Mouse (Mus musculus) forebrain, embryonic 15.5 days (tissue): Measurements from ENCODE around the gene Sos2. TPM values are rescaled to one million over a fixed set of nuclear protein-coding genes. Genes with fewer than 3 reads are reported as not detected.

Experiments
- ATAC-seq: fragments of 200-750 bp; cut with Nextera tagmentation; replicated peaks from 2 replicates; pipeline ENCODE4 v1.8.0; 2017; ENCODE audit warnings: mild to moderate bottlenecking, moderate TSS enrichment, moderate library complexity
- H3K27ac ChIP-seq: fragments of 300-500 bp; sonication (generic); replicated peaks from 2 replicates; pipeline ENCODE4 v1.5.1; 2015; ENCODE audit warnings: mild to moderate bottlenecking, inconsistent platforms
- H3K27me3 ChIP-seq: fragments of 300-500 bp; sonication (generic); 2 replicates; pipeline ENCODE4 v1.6.1; 2015; ENCODE audit warnings: inconsistent platforms
- H3K36me3 ChIP-seq: fragments of 300-500 bp; sonication (generic); 2 replicates; pipeline ENCODE4 v1.6.1; 2015; ENCODE audit warnings: mild to moderate bottlenecking, inconsistent platforms
- H3K4me1 ChIP-seq: fragments of 300-500 bp; sonication (generic); 2 replicates; pipeline ENCODE4 v1.6.1; 2015; ENCODE audit warnings: inconsistent platforms
- H3K4me2 ChIP-seq: fragments of 300-500 bp; sonication (generic); replicated peaks from 2 replicates; pipeline ENCODE4 v1.6.1; 2015; ENCODE audit warnings: mild to moderate bottlenecking, inconsistent platforms
- H3K4me3 ChIP-seq: fragments of 300-500 bp; sonication (generic); 2 replicates; pipeline ENCODE4 v1.5.1; 2015; ENCODE audit warnings: mild to moderate bottlenecking, inconsistent platforms
- H3K9ac ChIP-seq: fragments of 300-500 bp; sonication (generic); replicated peaks from 2 replicates; pipeline ENCODE4 v1.6.1; 2015; ENCODE audit warnings: mild to moderate bottlenecking, inconsistent platforms
- H3K9me3 ChIP-seq: fragments of 300-500 bp; sonication (generic); 2 replicates; pipeline ENCODE4 v1.6.1; 2016; ENCODE audit warnings: inconsistent platforms
- WGBS: fragments of 180-500 bp; shearing (Covaris S2); methylation state at CpG from one replicate; pipeline ENCODE4 v1.1.7; 2015; ENCODE audit warnings: mixed read lengths; 5-methylcytosine and 5-hydroxymethylcytosine counted together
- microRNA-seq: library from miRNA; unstranded; fragments of <30 nt; microRNA quantifications from one replicate; pipeline ENCODE4, GENCODE M21; 2016
- polyA plus RNA-seq: library from polyadenylated mRNA; unstranded; fragments of >200 nt; fragmentation: Nextera tagmentation; extraction: Ambion mirVana; gene quantifications from 2 replicates; pipeline ENCODE4 v1.2.1, GENCODE M21; 2015

Gene Sos2
- polyA plus RNA-seq, 1 experiment from 2014 or later, result 10.3 TPM

GRCm38 (mm10) chr12:69544994-69545393 is 136.7 kb downstream of the Sos2 start:
- Histone ChIP-seq H3K9me3 (no peaks in the 10 kb centered on the region), H3K36me3 (no peaks in the 10 kb centered on the region), H3K27ac (no peak overlapping the region), H3K4me3 (no peak overlapping the region), H3K9ac (no peak overlapping the region), H3K4me2 (no peak overlapping the region), H3K4me1 (no peaks in the 10 kb centered on the region), H3K27me3 (no peaks in the 10 kb centered on the region)
- ATAC-seq, result no peak
- WGBS, result 87% methylated on average over 6 of the region's 6 CpGs

GRCm38 (mm10) chr12:69544562-69544961 is 137.1 kb downstream of the Sos2 start:
- no peak overlapping the region for H3K4me2 ChIP-seq
- peaks cover 4% of the 10 kb centered on the region for H3K4me1 ChIP-seq
- no peak for ATAC-seq
- H3K9ac ChIP-seq, result no peak overlapping the region
- no peaks in the 10 kb centered on the region for H3K9me3 ChIP-seq
- no peak overlapping the region for H3K27ac ChIP-seq
- no peaks in the 10 kb centered on the region for H3K36me3 ChIP-seq
- H3K27me3 ChIP-seq, result no peaks in the 10 kb centered on the region
- WGBS, result 59% methylated on average over 2 of the region's 2 CpGs
- H3K4me3 ChIP-seq, result no peak overlapping the region

DNA sequence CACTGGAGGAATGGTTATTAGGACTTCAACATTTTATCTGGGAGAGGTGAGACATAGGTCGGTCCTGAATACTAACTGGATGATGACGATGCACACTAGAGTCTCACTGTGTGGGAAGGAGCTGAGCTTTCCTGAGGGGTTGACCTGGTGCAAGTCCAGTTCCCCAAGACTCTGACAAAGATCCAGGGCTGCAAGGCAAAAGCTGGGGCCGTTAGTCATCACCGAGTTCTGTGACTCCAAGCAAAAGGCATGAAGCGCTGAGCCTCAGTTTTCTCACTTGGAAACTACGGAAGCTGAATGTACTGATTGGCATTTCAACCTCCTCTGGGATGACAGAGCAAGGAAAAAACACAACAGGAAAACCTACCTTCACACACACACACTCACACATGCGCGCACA is 139.3 kb downstream of the Sos2 start:
- WGBS, result 95% methylated on average over 8 of the region's 8 CpGs
- peaks cover 14% of the 10 kb centered on the region for H3K4me1 ChIP-seq

DNA sequence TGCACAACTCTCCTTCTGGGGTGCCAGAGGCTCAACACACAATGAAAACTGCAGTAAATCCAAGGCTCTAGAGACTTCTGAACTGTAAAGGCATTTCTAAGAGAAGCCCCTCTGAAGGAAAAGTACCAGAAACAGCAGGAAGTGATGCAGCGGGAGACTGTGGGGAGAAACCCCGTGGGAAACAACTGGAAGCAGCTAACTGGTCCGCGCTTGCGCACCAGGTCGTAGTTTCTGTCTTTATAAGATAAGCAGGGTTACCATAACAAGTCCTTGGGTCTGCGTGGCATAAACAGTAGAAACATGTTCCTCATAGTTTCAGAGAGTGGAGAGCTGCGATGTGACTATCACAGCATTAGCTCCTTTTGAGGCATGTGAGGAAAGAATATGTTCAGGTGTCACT is 140.0 kb downstream of the Sos2 start:
- no peak overlapping the region for H3K9ac ChIP-seq
- H3K27me3 ChIP-seq, result no peaks in the 10 kb centered on the region
- 86% methylated on average over 8 of the region's 8 CpGs for WGBS
- H3K27ac ChIP-seq, result no peak overlapping the region
- no peaks in the 10 kb centered on the region for H3K9me3 ChIP-seq
- no peak for ATAC-seq
- no peak overlapping the region for H3K4me3 ChIP-seq
- no peak overlapping the region for H3K4me2 ChIP-seq
- H3K4me1 ChIP-seq, result peaks cover 17% of the 10 kb centered on the region
- no peaks in the 10 kb centered on the region for H3K36me3 ChIP-seq

More for the DNA sequence above, 139.3 kb downstream of the Sos2 start:
- H3K9me3 ChIP-seq, result no peaks in the 10 kb centered on the region
- no peak for ATAC-seq
- H3K36me3 ChIP-seq, result no peaks in the 10 kb centered on the region
- H3K4me3 ChIP-seq, result no peak overlapping the region
- no peak overlapping the region for H3K4me2 ChIP-seq
- no peaks in the 10 kb centered on the region for H3K27me3 ChIP-seq
- no peak overlapping the region for H3K9ac ChIP-seq
- H3K27ac ChIP-seq, result no peak overlapping the region

GRCm38 (mm10) chr12:69539353-69539752 is 142.3 kb downstream of the Sos2 start:
- Histone ChIP-seq H3K4me3 (no peak overlapping the region), H3K27ac (no peak overlapping the region), H3K9ac (no peak overlapping the region), H3K36me3 (no peaks in the 10 kb centered on the region), H3K27me3 (no peaks in the 10 kb centered on the region), H3K4me1 (peaks cover 17% of the 10 kb centered on the region), H3K9me3 (no peaks in the 10 kb centered on the region), H3K4me2 (no peak overlapping the region)
- ATAC-seq, result no peak
- 20% methylated on average over 7 of the region's 7 CpGs for WGBS

DNA sequence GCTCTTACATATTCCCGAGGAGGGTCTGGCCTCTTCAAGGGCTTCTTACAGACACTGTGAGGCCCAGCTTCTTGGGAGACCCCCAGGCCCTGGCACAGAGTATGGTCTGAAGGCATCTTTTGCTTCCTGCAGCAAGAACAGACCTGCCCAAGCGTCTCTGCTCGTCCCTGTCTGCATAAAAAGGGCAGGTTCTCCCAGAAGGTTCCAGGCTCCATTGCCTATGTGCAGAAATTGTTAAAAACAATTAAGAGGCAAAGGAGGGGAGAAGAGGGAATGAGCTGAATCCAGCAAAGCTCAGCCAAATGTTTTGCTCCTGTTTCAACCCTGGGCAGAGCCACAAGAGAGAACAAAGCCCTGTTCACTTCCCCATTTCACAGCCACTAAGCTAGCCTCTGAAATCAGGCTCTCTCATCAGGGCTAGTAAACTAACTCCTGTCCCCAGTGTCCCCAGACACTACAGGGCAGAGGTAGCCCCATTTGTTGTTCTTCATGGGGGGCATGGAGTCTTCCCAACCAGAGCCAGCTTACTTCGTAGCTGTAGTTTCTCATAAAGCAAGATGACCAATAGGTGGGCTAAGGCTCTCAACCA is 143.2 kb downstream of the Sos2 start:
- no peak overlapping the region for H3K4me2 ChIP-seq
- H3K27me3 ChIP-seq, result no peaks in the 10 kb centered on the region
- H3K4me3 ChIP-seq, result no peak overlapping the region
- ATAC-seq, result no peak; the same call in 1 of the 2 replicates
- 71% methylated on average over 4 of the region's 4 CpGs for WGBS
- no peaks in the 10 kb centered on the region for H3K9me3 ChIP-seq
- peaks cover 17% of the 10 kb centered on the region for H3K4me1 ChIP-seq
- no peak overlapping the region for H3K9ac ChIP-seq
- no peaks in the 10 kb centered on the region for H3K36me3 ChIP-seq
- H3K27ac ChIP-seq, result peak overlapping the region; percentile 49; the same call in 1 of the 2 replicates

- no peaks in the 10 kb centered on the region for H3K36me3 ChIP-seq
- peak; percentile 42; the same call in 1 of the 2 replicates for ATAC-seq
- H3K27me3 ChIP-seq, result no peaks in the 10 kb centered on the region
- H3K4me2 ChIP-seq, result no peak overlapping the region
- no peak overlapping the region for H3K4me3 ChIP-seq
- H3K27ac ChIP-seq, result peak overlapping the region; percentile 49; the same call in 1 of the 2 replicates
- H3K9me3 ChIP-seq, result no peaks in the 10 kb centered on the region
- 66% methylated on average over 19 of the region's 19 CpGs for WGBS
- no peak overlapping the region for H3K9ac ChIP-seq
- H3K4me1 ChIP-seq, result peaks cover 17% of the 10 kb centered on the region
Measured at GRCm38 (mm10) chr12:69537675-69538361, 143.8 kb downstream of the Sos2 start.

DNA sequence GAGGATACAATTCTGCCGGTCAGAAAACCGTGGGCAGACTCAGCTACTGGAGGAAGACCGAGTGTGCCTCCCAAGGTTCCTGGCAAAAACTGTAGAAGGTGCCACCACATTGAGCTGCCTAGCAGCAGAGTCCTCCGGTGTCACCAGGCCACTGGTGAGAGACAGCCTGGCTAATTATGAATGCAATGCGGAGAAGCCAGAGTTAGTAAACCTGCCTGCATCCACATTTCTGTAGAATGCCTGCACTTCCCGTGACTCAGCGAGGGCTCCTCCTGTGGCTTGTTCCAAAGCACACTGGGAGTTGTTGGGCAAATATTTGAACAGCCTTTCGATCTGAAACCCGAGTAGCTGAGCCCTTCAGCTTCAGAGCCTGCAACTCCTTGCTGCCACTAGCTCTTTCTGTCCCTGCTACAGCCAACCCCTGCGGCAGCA is 144.4 kb downstream of the Sos2 start:
- H3K9ac ChIP-seq, result no peak overlapping the region
- peak overlapping the region; percentile 29; the same call in 1 of the 2 replicates for H3K27ac ChIP-seq
- H3K4me3 ChIP-seq, result no peak overlapping the region
- no peaks in the 10 kb centered on the region for H3K9me3 ChIP-seq
- no peak overlapping the region for H3K4me2 ChIP-seq
- no peak for ATAC-seq
- peaks cover 17% of the 10 kb centered on the region for H3K4me1 ChIP-seq
- H3K36me3 ChIP-seq, result no peaks in the 10 kb centered on the region
- 41% methylated on average over 10 of the region's 10 CpGs for WGBS
- H3K27me3 ChIP-seq, result no peaks in the 10 kb centered on the region

DNA sequence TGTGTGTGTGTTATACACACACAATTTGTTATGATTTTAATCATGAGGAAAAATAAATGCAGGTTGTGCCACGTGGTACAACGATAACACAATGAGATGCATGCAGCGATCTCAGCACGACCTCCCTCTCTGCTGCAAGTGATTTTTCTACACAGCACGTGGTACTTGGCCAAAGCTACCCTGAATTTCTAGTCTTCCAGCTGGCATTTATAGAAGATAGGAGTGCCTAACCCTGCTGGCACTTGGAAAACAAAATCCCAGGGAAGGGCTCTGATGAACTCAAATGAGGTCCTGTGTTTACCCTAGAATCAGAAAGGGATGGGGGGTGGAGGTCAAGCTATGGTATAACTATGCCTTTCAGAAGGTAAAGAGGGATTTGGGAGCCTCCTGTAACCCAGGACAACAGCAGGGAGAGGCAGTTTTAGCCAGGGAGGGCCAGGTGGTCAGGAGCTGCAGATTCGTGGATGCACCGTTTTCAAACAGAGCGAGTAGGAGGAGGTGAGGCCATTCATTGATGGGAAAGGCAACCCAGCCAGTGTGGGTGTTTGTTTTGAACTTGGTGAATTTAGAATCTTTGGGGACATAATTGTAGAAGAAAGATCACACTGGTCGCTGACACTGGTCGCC is 144.9 kb downstream of the Sos2 start:
- WGBS, result 63% methylated on average over 10 of the region's 10 CpGs
- Histone ChIP-seq H3K9me3 (no peaks in the 10 kb centered on the region), H3K27ac (no peak overlapping the region), H3K4me2 (no peak overlapping the region), H3K9ac (no peak overlapping the region), H3K36me3 (no peaks in the 10 kb centered on the region), H3K27me3 (no peaks in the 10 kb centered on the region), H3K4me3 (no peak overlapping the region), H3K4me1 (peaks cover 17% of the 10 kb centered on the region)
- no peak for ATAC-seq

Small RNA genes lying within 50 kb of the gene (microRNA-seq; reads per million reads assigned to microRNA genes)
- not detected for gene Gm23018

Other genes with a start within 250 kb of the Sos2 start
- 30.7 and 32.1 TPM in 2 replicates for gene Vcpkmt, start 98.8 kb downstream of the Sos2 start, polyA plus RNA-seq
- gene L2hgdh, start 43.0 kb upstream of the Sos2 start, polyA plus RNA-seq, result 12.5 and 14.4 TPM in 2 replicates
- gene Atp5s, start 43.1 kb upstream of the Sos2 start, polyA plus RNA-seq, result 24.3 and 25.9 TPM in 2 replicates
- gene Cdkl1, start 109.4 kb upstream of the Sos2 start, polyA plus RNA-seq, result 3.6 and 5.6 TPM in 2 replicates
- 110 and 123 TPM in 2 replicates for gene Atl1, start 210.8 kb upstream of the Sos2 start, polyA plus RNA-seq
- gene Map4k5, start 211.3 kb upstream of the Sos2 start, polyA plus RNA-seq, result 33.6 and 33.9 TPM in 2 replicates